ENCODE assay signal across 8 mouse cellular contexts in the genomic region with DNA sequence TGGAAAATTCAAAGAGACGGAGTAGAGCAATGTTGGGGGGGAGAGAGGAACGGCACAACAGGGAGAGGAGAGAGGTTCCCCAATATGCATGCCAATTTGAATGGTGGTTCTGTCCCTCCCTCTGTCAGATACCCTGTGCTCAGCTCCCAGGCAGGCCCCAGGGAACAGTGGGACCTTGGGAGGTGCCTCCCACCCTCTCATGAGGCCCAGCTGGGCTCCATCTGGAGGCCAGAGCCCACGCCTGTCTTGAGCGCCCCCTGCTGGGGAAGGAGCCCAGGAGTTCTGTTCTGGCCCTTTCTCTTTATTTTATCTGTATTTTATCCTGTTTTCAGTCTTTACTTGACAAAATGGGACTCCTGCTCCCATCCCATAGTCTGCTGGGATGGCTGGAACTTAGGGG. TPM values are rescaled to one million over a fixed set of nuclear protein-coding genes. Genes with fewer than 3 reads are reported as not detected.
DNase-seq lines count a peak whose midpoint lies in the region; ATAC-seq and TF ChIP-seq lines count a peak whose summit lies in the region.
"Had no signal": no experiment of that assay in that cellular context is flagged by ENCODE, and none has a peak within 500 bp of the region (broad histone marks: within the 10 kb centered on the region; RNA-seq: fewer than 3 reads in every experiment).

No protein-coding gene starts in this region.

- CTCF ChIA-PET in Patski (lab: Charles Lee) = interaction anchor here (1.2 to 2.7 kb wide), 4 partner anchors 9 to 52 kb away, joined by 4 to 6 read pairs (median 5); no protein-coding TSS in a partner anchor

- no peak for TF ChIP-seq EP300 in stomach, postnatal 0 days (optimal IDR thresholded peaks at IDR 0.05)

- 0 out of 2 replicates have a peak overlapping the region, but pooled peaks have one; percentile 13 for H3K9ac ChIP-seq in midbrain, embryonic 14.5 days (replicated peaks; ENCODE audit: low read length)
- no peak overlapping the region for H3K9ac ChIP-seq in midbrain, embryonic 16.5 days (ENCODE audit: low read depth, low read length)
- H3K9ac ChIP-seq in kidney, embryonic 16.5 days (replicated peaks; ENCODE audit: low read length) = no peak overlapping the region
- no peak overlapping the region for H3K9ac ChIP-seq in stomach, postnatal 0 days (ENCODE audit: low read length)

- no peaks in the 10 kb centered on the region for H3K36me3 ChIP-seq in midbrain, embryonic 14.5 days (ENCODE audit: control insufficient read depth, insufficient read depth, low read length)
- no peaks in the 10 kb centered on the region for H3K36me3 ChIP-seq in midbrain, embryonic 16.5 days (ENCODE audit: control insufficient read depth, insufficient read depth, low read length)
- H3K36me3 ChIP-seq in kidney, embryonic 16.5 days (ENCODE audit: insufficient read depth, low read length) = no peaks in the 10 kb centered on the region
- no peaks in the 10 kb centered on the region for H3K36me3 ChIP-seq in stomach, postnatal 0 days (ENCODE audit: control insufficient read depth, insufficient read depth, low read length)

- POLR2A ChIA-PET in Patski (lab: Charles Lee) = interaction anchor here (0.6 kb wide), 1 partner anchor 46 kb away, joined by 5 read pairs; no protein-coding TSS in a partner anchor

- no peak for ATAC-seq in midbrain, embryonic 14.5 days (ENCODE audit: low FRiP score, low TSS enrichment)
- no peak for ATAC-seq in midbrain, embryonic 16.5 days
- ATAC-seq in Patski = no peak
- peak; percentile 67; the same call in 1 of the 2 replicates for ATAC-seq in kidney, embryonic 16.5 days (ENCODE audit: low FRiP score, low TSS enrichment)
- peak; percentile 53 for ATAC-seq in stomach, postnatal 0 days (ENCODE audit: low FRiP score, low TSS enrichment)

- no peaks in the 10 kb centered on the region for H3K9me3 ChIP-seq in midbrain, embryonic 14.5 days (ENCODE audit: control insufficient read depth, low read length)
- no peaks in the 10 kb centered on the region for H3K9me3 ChIP-seq in midbrain, embryonic 16.5 days (replicated peaks; ENCODE audit: control insufficient read depth, low read length, poor library complexity, severe bottlenecking)
- H3K9me3 ChIP-seq in kidney, embryonic 16.5 days (ENCODE audit: low read length) = no peaks in the 10 kb centered on the region
- no peaks in the 10 kb centered on the region for H3K9me3 ChIP-seq in stomach, postnatal 0 days (ENCODE audit: control insufficient read depth, low read length)

- H3K27me3 ChIP-seq in midbrain, embryonic 14.5 days (ENCODE audit: control insufficient read depth, insufficient read depth, low read length) = no peaks in the 10 kb centered on the region
- H3K27me3 ChIP-seq in midbrain, embryonic 16.5 days (ENCODE audit: control insufficient read depth, insufficient read depth, low read depth, low read length) = no peaks in the 10 kb centered on the region; the same call in 1 of the 2 replicates
- H3K27me3 ChIP-seq in Patski = peaks cover 11% of the 10 kb centered on the region
- 0 out of 2 replicates have a peak, but pooled peaks cover 2% of the 10 kb centered on the region for H3K27me3 ChIP-seq in kidney, embryonic 16.5 days (ENCODE audit: insufficient read depth, low read length)
- no peaks in the 10 kb centered on the region for H3K27me3 ChIP-seq in stomach, postnatal 0 days (ENCODE audit: control insufficient read depth, insufficient read depth, low read length)

- peak; percentile 68 for DNase-seq in midbrain, embryonic 14.5 days
- no peak for DNase-seq in Patski (ENCODE audit: low read depth, low spot score)
- peak; percentile 83 for DNase-seq in lung, postnatal 14 days
- peak; percentile 68 for DNase-seq in stomach, postnatal 0 days (ENCODE audit: low spot score)

- in situ Hi-C loops in Patski (cut with MboI; ENCODE audit: low pct_unique_long_range_greater_than_20kb) = no loop called here

- peak; percentile 83 for TF ChIP-seq CTCF in Patski (IDR thresholded peaks at IDR 0.05)
- peak; percentile 53 for TF ChIP-seq CTCF in cortical plate, adult 2 months (IDR thresholded peaks at IDR 0.05; ENCODE audit: extremely low read depth, insufficient read depth, low read length)
- TF ChIP-seq CTCF in stomach, postnatal 0 days (IDR thresholded peaks at IDR 0.05; ENCODE audit: low read depth) = peak; percentile 87

- 40% methylated on average over 4 of the region's 4 CpGs for WGBS in midbrain, embryonic 14.5 days
- WGBS in midbrain, embryonic 16.5 days = 19% methylated on average over 3 of the region's 4 CpGs
- WGBS in kidney, embryonic 16.5 days = 34% methylated on average over 4 of the region's 4 CpGs
- 78% methylated on average over 2 of the region's 4 CpGs for WGBS in stomach, postnatal 0 days

- no peak overlapping the region for H3K27ac ChIP-seq in midbrain, embryonic 14.5 days (replicated peaks; ENCODE audit: low read depth, low read length)
- H3K27ac ChIP-seq in midbrain, embryonic 16.5 days (ENCODE audit: low read length) = no peak overlapping the region
- no peak overlapping the region for H3K27ac ChIP-seq in cortical plate, adult 2 months (ENCODE audit: insufficient read depth, low read length)
- H3K27ac ChIP-seq in kidney, embryonic 16.5 days (ENCODE audit: low read length) = no peak overlapping the region
- H3K27ac ChIP-seq in stomach, postnatal 0 days (replicated peaks) = no peak overlapping the region

- H3K4me1 ChIP-seq in midbrain, embryonic 14.5 days (ENCODE audit: control insufficient read depth, insufficient read depth, low read length) = no peaks in the 10 kb centered on the region
- no peaks in the 10 kb centered on the region for H3K4me1 ChIP-seq in midbrain, embryonic 16.5 days (ENCODE audit: control insufficient read depth, insufficient read depth, low read length)
- H3K4me1 ChIP-seq in cortical plate, adult 2 months (ENCODE audit: control insufficient read depth, insufficient read depth, low read length) = no peaks in the 10 kb centered on the region; the same call in 1 of the 2 replicates
- H3K4me1 ChIP-seq in kidney, embryonic 16.5 days (ENCODE audit: insufficient read depth, low read length) = no peaks in the 10 kb centered on the region
- no peaks in the 10 kb centered on the region for H3K4me1 ChIP-seq in stomach, postnatal 0 days (replicated peaks; ENCODE audit: control insufficient read depth, insufficient read depth)

- no peak overlapping the region for H3K4me2 ChIP-seq in midbrain, embryonic 14.5 days (ENCODE audit: low read length)
- H3K4me2 ChIP-seq in midbrain, embryonic 16.5 days (ENCODE audit: low read length) = no peak overlapping the region
- no peak overlapping the region for H3K4me2 ChIP-seq in kidney, embryonic 16.5 days (replicated peaks; ENCODE audit: low read depth, low read length)
- H3K4me2 ChIP-seq in stomach, postnatal 0 days (replicated peaks; ENCODE audit: low read depth) = no peak overlapping the region

- H3K4me3 ChIP-seq in midbrain, embryonic 14.5 days (replicated peaks; ENCODE audit: low read depth, low read length) = no peak overlapping the region
- H3K4me3 ChIP-seq in midbrain, embryonic 16.5 days (ENCODE audit: low read depth, low read length) = no peak overlapping the region
- no peak overlapping the region for H3K4me3 ChIP-seq in cortical plate, adult 2 months (ENCODE audit: insufficient read depth, low read length)
- H3K4me3 ChIP-seq in kidney, embryonic 16.5 days (ENCODE audit: low read length) = no peak overlapping the region
- no peak overlapping the region for H3K4me3 ChIP-seq in stomach, postnatal 0 days (ENCODE audit: low read depth, low read length)

- TF ChIP-seq POLR2A in cortical plate, adult 2 months (IDR thresholded peaks at IDR 0.05; ENCODE audit: extremely low read depth, insufficient read depth, low read length) = no peak

RNA-seq across cellular contexts. Expression of gene Gm20479, which starts 27.5 kb away (rescaled TPM):
- not detected in 2 replicates for polyA plus RNA-seq in midbrain, embryonic 14.5 days (2014; fragmentation: Nextera tagmentation; extraction: Ambion mirVana)
- polyA plus RNA-seq in midbrain, embryonic 16.5 days (2015; fragmentation: Nextera tagmentation; extraction: Ambion mirVana) = not detected in 2 replicates
- polyA plus RNA-seq in Patski (2021) = 0.64 TPM
- 0.75 TPM in 1 of 2 replicates, not detected in the other for polyA plus RNA-seq in cortical plate, adult 2 months (2012; rRNA removed)
- 0.64 and 0.80 TPM in 2 replicates for polyA plus RNA-seq in kidney, embryonic 16.5 days (2015; fragmentation: Nextera tagmentation; extraction: Ambion mirVana)
- 0.28 and 0.57 TPM in 2 replicates for polyA plus RNA-seq in stomach, postnatal 0 days (2015; fragmentation: Nextera tagmentation; extraction: Ambion mirVana)
- polyA plus RNA-seq: heart, embryonic 16.5 days had no signal

RNA-seq across cellular contexts. Expression of gene Shkbp1, which starts 28.9 kb away (rescaled TPM):
- polyA plus RNA-seq in midbrain, embryonic 14.5 days (2014; fragmentation: Nextera tagmentation; extraction: Ambion mirVana) = 50.4 and 52.5 TPM in 2 replicates
- polyA plus RNA-seq in midbrain, embryonic 16.5 days (2015; fragmentation: Nextera tagmentation; extraction: Ambion mirVana) = 47.4 and 55.1 TPM in 2 replicates
- polyA plus RNA-seq in Patski (2021) = 24.7 TPM
- 64.2 and 73.8 TPM in 2 replicates for polyA plus RNA-seq in cortical plate, adult 2 months (2012; rRNA removed)
- 51.4 and 56.9 TPM in 2 replicates for polyA plus RNA-seq in kidney, embryonic 16.5 days (2015; fragmentation: Nextera tagmentation; extraction: Ambion mirVana)
- polyA plus RNA-seq in stomach, postnatal 0 days (2015; fragmentation: Nextera tagmentation; extraction: Ambion mirVana) = 26.3 and 27.3 TPM in 2 replicates

RNA-seq across cellular contexts. Expression of gene Ltbp4, which starts 47.2 kb away (rescaled TPM):
- polyA plus RNA-seq in midbrain, embryonic 14.5 days (2014; fragmentation: Nextera tagmentation; extraction: Ambion mirVana) = 6.4 and 7.4 TPM in 2 replicates
- 14.1 and 14.3 TPM in 2 replicates for polyA plus RNA-seq in midbrain, embryonic 16.5 days (2015; fragmentation: Nextera tagmentation; extraction: Ambion mirVana)
- 10.3 TPM for polyA plus RNA-seq in Patski (2021)
- 54.5 and 62.3 TPM in 2 replicates for polyA plus RNA-seq in cortical plate, adult 2 months (2012; rRNA removed)
- 45.9 and 55.8 TPM in 2 replicates for polyA plus RNA-seq in kidney, embryonic 16.5 days (2015; fragmentation: Nextera tagmentation; extraction: Ambion mirVana)
- 81.0 and 94.8 TPM in 2 replicates for polyA plus RNA-seq in stomach, postnatal 0 days (2015; fragmentation: Nextera tagmentation; extraction: Ambion mirVana)

Comparison
In these comparisons a context has a peak if more than half of its experiments do, and no peak if none do; other contexts are left out.
1. ATAC-seq: peak in kidney, embryonic 16.5 days (single experiment) and stomach, postnatal 0 days (single experiment); none in midbrain, embryonic 14.5 days (single experiment), midbrain, embryonic 16.5 days (single experiment) and Patski (single experiment).
2. Peak in every context shown above with its lines, with median percentiles within 50 percentile points of each other: CTCF ChIP-seq.